Mouse (Mus musculus) left cerebral cortex, adult 9 months (tissue): ENCODE measurements around the gene Ninj2.

Experiments used
- DNase-seq, 2 experiments: peaks; one replicate each; pipeline ENCODE4 v3.0.0; 2022; ENCODE audit warnings: low spot score in 2 of 2

The Ninj2 gene

GRCm38 (mm10) chr6:120094091-120094776 lies 1.1 kb downstream of the Ninj2 start:
- no peak for DNase-seq

- no peak for DNase-seq
Measured at GRCm38 (mm10) chr6:120095096-120095495, 1.9 kb downstream of the Ninj2 start.

- DNase-seq = no peak
Measured at GRCm38 (mm10) chr6:120095501-120095900, 2.4 kb downstream of the Ninj2 start.

- DNase-seq = peak in 1 of 2 experiments; percentile 44
Measured at GRCm38 (mm10) chr6:120099392-120099791, 6.2 kb downstream of the Ninj2 start.

GRCm38 (mm10) chr6:120101221-120101620 lies 8.1 kb downstream of the Ninj2 start:
- DNase-seq = no peak

- DNase-seq = no peak
Measured at GRCm38 (mm10) chr6:120101996-120102395, 8.8 kb downstream of the Ninj2 start.

GRCm38 (mm10) chr6:120103104-120103503 lies 10.0 kb downstream of the Ninj2 start:
- DNase-seq = no peak

- DNase-seq = no peak
Measured at GRCm38 (mm10) chr6:120105055-120105454, 11.9 kb downstream of the Ninj2 start.

GRCm38 (mm10) chr6:120107586-120107985 lies 14.4 kb downstream of the Ninj2 start:
- DNase-seq = no peak

- no peak for DNase-seq
Measured at GRCm38 (mm10) chr6:120108061-120108460, 14.9 kb downstream of the Ninj2 start.

GRCm38 (mm10) chr6:120109173-120109572 lies 16.0 kb downstream of the Ninj2 start:
- DNase-seq = peak; percentile 73 to 75

- no peak for DNase-seq
Measured at GRCm38 (mm10) chr6:120109932-120110331, 16.8 kb downstream of the Ninj2 start.

- DNase-seq = no peak
Measured at GRCm38 (mm10) chr6:120110738-120111409, 17.7 kb downstream of the Ninj2 start.

- no peak for DNase-seq
Measured at GRCm38 (mm10) chr6:120111410-120111783, 18.2 kb downstream of the Ninj2 start.

- peak in 1 of 2 experiments; percentile 53 for DNase-seq
Measured at GRCm38 (mm10) chr6:120111984-120112803, 19.0 kb downstream of the Ninj2 start.

GRCm38 (mm10) chr6:120113856-120114255 lies 20.7 kb downstream of the Ninj2 start:
- no peak for DNase-seq

- no peak for DNase-seq
Measured at GRCm38 (mm10) chr6:120114271-120114670, 21.1 kb downstream of the Ninj2 start.

GRCm38 (mm10) chr6:120114698-120115097 lies 21.5 kb downstream of the Ninj2 start:
- peak in 1 of 2 experiments; percentile 38 for DNase-seq

- DNase-seq = no peak
Measured at GRCm38 (mm10) chr6:120115443-120115842, 22.3 kb downstream of the Ninj2 start.

- DNase-seq = no peak
Measured at GRCm38 (mm10) chr6:120119824-120120223, 26.7 kb downstream of the Ninj2 start.

GRCm38 (mm10) chr6:120124688-120125087 lies 31.5 kb downstream of the Ninj2 start:
- no peak for DNase-seq

- DNase-seq = no peak
Measured at GRCm38 (mm10) chr6:120126456-120126855, 33.3 kb downstream of the Ninj2 start.
